Mouse (Mus musculus) large intestine, adult 2 months (tissue): ENCODE results near the gene Prickle1. TPM values are rescaled to one million over a fixed set of nuclear protein-coding genes. Genes with fewer than 3 reads are reported as not detected.

Source experiments
- DNase-seq: peaks from one replicate; pipeline ENCODE4 v3.0.0-alpha.2; 2012; ENCODE audit warnings: low read depth, low spot score
- WGBS: fragments of 180-500 bp; shearing (Covaris S2); methylation state at CpG from one replicate; pipeline ENCODE4 v1.1.7; 2018; 5-methylcytosine and 5-hydroxymethylcytosine counted together
- polyA plus RNA-seq: library from polyadenylated mRNA; depleted of rRNA; stranded (reverse); fragments of >200 nt; gene quantifications from 2 replicates; pipeline ENCODE4 v1.2.3, GENCODE M21; 2012

Gene Prickle1
- polyA plus RNA-seq, 1 experiment = 1.9 TPM

DNA sequence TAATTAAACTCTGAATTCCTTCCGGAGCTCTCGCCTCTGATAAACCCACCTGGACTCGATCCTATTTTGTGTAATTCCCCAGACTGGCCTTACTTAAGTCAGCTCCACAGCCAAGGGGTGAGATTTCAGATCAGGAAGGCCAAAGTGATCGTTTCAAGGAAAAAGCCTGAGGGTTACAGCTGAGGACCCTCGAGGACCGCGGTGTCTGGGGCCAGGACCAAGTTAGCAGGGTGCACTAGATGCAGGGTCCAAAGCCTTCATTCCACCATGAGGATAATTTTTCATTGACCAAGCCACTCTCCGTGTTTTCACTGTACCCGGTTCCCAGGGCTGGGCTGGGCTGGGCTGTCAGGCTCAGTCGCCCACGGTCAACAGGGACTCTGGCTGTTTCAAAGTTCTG, 594 bp upstream of the Prickle1 start:
- DNase-seq = peak; percentile 38
- WGBS = under 1% methylated on average over 11 of the region's 11 CpGs

DNA sequence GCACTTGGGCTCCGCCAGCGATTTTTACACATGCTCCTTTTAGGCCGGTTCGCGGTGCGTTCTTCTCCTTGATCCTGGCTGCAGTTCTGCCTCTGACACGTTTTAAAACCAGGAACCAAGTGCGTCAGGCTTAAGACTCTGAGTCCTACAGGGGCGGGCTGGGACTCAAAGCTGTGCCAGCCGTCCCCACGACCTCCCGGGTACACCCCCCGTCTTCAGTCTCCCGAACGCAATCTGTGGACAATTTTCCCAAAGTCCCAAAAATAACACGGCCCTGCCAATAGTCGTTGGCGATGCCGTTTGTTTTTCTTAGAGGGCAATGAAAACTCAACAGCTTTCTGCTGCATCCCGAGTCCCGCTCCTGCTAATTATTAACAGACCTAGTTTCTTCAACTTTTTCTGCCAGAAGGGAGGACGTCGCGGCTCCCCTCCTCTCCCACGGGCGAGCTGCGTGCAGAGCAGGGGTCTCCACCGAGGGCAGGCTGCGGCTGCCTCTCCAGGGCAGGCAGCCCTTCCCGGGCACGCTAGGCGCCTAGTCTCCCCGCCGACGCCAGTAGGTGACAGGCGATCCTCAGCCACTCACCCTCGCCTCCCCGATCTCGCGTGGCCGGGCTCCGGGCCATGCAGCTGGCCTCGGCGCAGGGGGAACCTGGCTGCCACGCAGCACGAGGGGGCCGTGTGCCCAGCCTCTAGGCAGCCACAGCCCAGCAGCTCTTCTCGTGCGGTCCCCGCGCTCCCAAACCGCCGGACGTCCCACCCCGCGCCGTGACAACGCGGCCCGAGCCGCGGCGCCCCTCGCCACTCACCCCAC, 598 bp downstream of the Prickle1 start:
- no peak for DNase-seq
- under 1% methylated on average over 64 of the region's 64 CpGs for WGBS

DNA sequence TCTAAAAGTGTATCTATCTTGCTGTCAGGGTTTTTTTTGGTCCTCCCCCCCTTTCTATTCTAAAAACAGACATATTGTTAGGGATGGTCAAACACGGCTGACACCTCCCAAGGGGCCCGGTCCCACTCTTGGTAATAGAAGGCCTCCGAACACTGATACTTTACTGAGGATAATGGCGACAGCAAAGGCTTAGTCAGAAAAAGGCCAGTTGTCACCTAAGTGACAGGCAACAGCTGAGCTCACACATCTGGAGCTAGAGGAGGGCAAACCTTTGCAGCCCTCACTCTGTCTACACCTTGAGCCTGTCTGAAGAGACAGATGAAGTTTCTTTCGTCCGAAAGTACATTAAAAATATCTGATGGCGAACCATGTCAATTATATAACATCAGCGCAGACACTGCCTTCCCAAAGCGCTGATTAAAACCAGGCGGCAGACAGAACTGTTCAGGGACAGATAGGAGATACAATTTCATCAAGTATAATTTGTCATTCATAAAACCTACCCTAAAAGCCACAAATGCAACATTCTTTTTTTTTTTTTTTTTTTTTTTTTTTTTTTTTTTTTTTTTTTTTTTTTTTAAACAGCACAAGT, 1.3 kb downstream of the Prickle1 start:
- no peak for DNase-seq
- 43% methylated on average over 10 of the region's 10 CpGs for WGBS

DNA sequence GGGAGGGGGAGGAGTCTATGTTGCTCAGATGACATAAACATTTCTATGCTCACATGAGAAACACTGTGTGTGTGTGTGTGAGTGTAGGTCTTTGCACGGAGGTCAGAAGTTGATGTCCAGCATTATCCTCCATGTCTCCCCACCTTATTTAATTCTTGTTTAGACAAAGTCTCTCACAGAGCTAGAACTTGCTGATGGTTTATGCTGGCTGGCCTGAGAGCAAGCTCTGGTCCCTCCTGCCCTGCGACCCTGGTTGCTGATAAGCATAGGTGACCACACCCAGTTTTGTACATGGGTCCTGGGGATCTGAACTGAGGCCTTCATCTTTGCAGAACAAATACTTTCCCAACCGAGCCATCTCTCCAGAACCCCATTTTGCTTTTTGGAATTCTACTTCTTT, 3.1 kb downstream of the Prickle1 start:
- 48% methylated on average over 3 of the region's 3 CpGs for WGBS

DNA sequence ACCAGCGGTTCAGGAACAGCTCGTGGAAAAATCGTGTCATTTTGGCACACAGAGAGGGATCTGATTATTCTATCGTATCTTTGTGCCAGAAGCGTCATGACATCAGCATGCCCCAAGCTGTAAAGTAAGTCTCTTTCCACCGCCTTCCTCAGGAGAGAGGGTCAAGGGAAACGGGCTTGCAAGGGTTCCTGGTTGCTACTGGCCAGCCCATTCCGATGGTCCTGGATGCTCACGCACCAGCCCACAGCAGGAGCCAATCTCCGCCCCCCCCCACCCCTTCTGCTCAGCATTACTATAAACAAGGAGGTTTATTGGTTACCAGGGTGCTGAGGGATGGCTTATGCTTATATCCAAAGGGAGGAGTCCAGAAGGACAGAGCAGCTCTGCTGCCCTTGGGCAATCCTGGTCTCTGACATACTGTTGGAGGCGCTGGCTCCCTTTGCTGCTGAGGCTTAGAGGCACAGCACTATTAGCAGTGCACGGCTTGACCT, 3.8 kb downstream of the Prickle1 start:
- 4% methylated on average over 12 of the region's 12 CpGs for WGBS

More for the DNA sequence above, 3.1 kb downstream of the Prickle1 start:
- no peak for DNase-seq

DNA sequence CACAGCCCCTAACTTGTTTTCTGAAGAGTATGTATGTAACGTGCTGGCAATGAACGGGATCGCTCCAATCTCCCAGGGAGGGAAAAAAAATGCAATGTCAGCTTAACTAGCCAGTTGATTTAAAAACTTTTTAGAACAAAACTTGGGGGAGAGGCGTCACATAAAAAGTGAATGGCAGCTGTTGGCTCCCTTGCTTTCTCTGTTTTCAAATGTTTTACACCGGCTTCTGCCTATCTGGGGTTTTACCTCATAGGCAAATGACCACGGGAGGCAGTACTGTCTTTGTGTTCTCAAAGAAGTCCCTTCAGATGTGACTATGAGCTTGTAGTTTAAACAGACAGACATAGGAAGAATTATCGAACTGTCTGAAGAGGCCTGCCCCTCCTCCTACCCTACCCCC, 4.3 kb downstream of the Prickle1 start:
- DNase-seq = no peak
- WGBS = 30% methylated on average over 7 of the region's 7 CpGs

More for the DNA sequence above, 3.8 kb downstream of the Prickle1 start:
- no peak for DNase-seq

DNA sequence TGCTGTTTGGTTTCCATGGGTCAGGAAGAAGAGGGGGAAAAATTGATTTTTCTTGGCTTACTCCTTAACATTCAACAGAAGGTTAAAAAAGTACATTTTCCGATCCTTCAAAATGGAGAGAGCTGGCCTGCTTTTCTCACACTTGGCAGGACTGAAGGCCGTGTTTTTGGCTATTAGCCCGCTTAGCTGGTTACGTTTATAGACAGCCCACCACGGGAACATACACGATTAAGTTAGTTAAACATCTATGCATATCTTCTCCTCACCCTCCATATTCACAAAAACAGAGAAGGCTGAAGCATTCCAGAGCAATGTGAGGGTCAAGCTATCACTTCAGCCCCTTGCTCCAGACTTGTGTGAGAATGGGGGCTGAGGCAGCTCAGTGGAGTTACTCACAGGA, 7.3 kb downstream of the Prickle1 start:
- no peak for DNase-seq
- WGBS = 78% methylated on average over 6 of the region's 6 CpGs

DNA sequence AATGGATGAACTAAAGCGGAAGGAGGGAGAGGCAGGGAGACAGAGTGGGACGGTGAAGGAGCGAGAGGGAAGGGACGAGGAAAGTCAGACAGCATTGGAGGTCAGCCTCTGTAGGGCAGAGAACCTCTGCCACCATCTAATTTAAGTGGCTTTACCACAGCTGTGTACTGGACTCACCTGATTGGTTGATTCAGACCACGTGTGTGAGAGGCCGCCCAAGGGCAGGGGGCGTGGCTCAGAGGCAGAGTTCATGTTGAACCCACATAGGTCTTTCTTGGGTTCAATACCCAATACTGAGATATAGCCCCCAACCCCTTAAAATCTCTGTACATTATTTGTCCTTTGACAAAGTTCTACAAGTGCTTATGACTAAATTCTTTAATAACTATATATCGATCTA, 8.0 kb downstream of the Prickle1 start:
- 87% methylated on average over 8 of the region's 8 CpGs for WGBS

DNA sequence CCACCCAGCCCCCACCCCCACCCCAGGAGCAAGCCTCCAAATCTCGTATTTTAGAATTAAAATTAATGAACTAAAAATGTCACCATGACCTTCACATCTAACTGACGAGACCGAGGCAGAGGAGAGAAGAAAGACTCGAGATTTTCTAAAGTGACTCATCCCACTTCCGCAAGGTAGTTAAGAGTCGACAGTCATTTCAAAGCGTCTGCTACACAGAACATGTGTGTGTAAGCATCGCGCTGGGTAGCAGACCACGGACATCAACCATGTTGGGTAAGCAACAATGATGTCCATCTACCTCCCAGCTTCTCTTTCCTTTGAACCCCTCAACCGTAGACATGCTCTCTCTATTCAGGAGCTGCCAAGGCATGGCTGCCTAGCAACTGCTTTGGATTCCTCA, 12.6 kb downstream of the Prickle1 start:
- no peak for DNase-seq
- WGBS = 86% methylated on average over 11 of the region's 11 CpGs

More for the DNA sequence above, 8.0 kb downstream of the Prickle1 start:
- no peak for DNase-seq

DNA sequence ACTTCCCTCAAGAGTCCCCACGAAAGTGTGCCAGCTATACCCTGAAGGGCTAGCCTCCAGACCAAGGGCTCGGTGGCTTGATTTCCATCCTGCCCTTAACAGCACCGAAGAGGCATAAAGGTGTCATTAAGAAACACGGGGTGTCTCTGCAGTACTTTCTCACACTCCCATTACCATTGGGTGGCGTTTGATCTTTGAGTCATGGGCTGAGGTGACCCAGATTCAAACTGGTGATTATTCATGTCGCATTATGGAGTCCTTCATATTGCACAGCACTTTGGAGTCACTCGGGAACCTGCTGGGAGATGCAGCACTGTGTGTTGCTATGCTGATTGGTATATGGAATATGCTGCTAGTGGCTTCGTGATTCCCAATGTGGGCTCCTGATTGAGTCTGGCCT, 14.0 kb downstream of the Prickle1 start:
- 83% methylated on average over 8 of the region's 8 CpGs for WGBS
- no peak for DNase-seq

DNA sequence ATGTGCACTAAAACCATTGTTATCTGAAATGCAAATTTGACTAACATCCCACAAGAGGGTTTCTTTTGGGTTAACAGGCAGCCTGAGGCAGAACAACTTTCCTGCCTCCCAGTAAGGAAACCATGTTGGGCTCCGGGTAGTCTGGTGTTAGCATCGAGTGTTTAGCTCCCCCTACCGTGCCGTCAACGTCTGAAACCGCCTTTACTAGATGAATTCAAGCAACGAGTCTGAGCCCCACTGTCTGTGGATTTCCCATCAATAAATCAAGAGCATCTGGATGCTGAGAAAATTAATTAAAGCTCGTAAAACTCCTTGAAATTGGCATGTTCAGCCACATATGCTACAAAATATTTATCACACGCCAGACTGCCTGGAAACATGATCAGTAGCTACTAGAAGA, 15.8 kb downstream of the Prickle1 start:
- WGBS = 62% methylated on average over 9 of the region's 9 CpGs
- no peak for DNase-seq

DNA sequence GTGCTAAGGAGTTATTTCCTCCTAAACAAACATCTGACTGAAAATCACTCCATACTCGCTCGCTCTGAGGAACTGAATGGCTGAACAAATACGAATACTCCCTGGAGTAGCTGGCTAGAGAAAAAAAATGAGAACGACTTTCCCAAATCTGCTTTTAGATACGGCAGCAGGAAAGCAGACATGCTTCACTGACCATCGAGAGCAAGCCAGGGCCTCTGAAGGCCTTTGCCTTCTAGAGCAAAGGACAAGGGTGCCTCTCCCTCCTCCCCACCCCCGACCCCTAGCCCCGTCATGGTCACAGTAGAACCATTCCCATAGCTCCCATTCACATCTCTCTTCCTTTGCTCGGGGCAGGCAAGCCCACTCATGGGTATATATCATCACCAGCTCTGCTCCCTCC, 16.6 kb downstream of the Prickle1 start:
- 92% methylated on average over 9 of the region's 9 CpGs for WGBS
- no peak for DNase-seq

DNA sequence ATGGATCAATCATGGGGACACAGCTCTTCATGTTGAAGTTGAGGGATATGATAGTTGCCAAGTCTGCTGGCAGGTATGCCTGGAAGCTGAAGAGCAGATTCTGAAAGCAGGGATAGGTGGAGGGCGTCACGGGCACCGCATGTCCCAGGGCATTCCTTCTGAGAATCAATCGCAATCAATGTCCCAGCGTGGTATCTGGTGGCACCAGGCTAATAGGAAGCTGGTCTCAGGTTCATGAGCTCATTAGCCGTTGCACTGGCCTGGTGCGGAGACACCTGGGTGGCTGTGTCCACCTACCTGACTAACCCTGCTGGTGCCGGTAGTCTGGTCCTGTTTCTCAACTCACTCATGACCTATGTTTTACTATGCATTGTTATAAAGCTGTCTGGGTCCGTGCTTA, 19.3 kb downstream of the Prickle1 start:
- no peak for DNase-seq
- WGBS = 75% methylated on average over 9 of the region's 9 CpGs

DNA sequence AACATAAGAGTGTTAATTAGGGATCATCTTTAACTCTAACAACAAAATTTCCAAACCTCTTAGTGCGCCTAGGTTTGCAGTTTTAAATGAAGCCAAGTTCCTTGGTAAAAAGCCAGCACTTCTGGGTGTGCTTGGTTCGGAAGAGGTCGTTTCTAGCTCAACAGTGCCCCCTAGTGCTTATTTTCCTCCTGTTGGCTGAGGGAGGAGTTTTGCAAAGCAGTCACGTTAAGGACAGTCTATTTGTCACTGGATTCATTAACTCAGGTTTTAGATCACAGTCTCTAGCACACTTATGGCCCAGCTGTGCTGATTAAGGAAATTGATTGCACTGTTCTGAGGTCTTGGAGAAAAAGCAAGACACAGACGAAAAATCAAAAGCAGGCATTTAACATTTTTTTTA, 19.8 kb downstream of the Prickle1 start:
- 4% methylated on average over 5 of the region's 5 CpGs for WGBS
- DNase-seq = peak; percentile 75

DNA sequence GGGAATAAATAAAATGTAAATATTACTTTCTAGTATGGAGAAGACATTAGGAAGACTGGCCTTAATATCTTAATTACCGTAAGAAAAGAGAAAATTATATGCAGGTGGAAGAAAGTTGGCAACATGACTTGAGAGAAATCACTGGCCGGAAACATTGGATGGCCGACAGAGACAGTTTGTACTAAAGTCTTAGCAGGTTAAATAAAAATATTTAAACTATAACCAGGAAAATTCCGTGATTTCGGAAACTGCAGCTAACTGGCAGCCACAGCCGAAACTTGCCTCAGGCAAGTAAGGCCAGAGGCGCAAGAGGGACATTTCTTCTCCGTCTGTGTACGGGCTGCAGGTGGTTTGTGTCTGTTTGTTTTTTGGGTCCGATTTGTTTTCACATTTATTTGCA, 22.8 kb downstream of the Prickle1 start:
- 86% methylated on average over 10 of the region's 10 CpGs for WGBS

DNA sequence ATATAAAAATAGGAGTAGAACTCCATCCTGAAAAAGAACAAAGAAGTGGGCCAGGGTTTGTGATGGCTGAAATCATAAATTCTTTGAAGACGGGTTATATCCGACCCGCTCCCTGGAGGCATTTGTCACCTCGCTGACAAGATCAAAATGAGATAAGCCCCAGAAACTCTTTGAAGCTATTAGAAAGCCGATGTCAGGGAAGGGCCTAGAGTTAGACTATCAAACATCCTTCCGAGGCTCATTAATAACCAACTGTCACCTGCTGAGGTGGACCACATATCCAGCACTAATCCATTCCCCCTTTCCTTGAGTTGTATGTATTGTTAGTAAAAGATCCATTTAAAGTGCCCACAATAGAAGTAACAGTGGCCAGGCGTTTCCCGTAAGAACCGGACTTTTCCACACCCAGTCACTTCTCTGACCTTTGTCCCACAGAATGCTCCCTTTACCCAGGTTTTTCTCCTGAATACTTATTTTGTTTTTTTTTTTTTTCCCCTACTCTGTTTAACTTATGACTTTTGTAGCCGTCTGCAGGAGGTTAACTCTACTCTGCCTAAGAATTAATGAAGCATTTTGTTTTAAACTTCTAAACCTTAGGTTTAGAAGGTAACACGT, 24.7 kb downstream of the Prickle1 start:
- WGBS = 39% methylated on average over 11 of the region's 11 CpGs
- no peak for DNase-seq

More for the DNA sequence above, 22.8 kb downstream of the Prickle1 start:
- DNase-seq = no peak

DNA sequence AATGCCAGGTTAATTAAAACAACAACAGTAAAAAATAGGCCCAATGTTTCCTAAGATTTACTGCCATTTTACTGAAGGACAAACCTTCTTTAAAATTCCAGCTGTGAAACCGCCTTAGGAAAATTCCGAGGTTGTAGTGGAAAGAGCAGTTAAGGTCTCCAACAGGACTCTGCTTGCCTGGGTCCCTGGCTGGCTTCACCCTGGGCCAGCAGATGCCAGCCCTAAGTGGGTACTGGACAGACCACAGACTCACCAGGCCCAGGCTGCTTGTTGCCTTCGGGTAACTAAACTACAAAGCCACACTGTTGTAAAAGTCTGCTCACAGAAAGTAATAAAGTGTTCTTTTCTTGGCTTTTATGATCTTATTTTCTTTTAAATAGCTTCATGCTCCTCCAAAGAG, 26.8 kb downstream of the Prickle1 start:
- DNase-seq = no peak
- WGBS = 52% methylated on average over 3 of the region's 3 CpGs

DNA sequence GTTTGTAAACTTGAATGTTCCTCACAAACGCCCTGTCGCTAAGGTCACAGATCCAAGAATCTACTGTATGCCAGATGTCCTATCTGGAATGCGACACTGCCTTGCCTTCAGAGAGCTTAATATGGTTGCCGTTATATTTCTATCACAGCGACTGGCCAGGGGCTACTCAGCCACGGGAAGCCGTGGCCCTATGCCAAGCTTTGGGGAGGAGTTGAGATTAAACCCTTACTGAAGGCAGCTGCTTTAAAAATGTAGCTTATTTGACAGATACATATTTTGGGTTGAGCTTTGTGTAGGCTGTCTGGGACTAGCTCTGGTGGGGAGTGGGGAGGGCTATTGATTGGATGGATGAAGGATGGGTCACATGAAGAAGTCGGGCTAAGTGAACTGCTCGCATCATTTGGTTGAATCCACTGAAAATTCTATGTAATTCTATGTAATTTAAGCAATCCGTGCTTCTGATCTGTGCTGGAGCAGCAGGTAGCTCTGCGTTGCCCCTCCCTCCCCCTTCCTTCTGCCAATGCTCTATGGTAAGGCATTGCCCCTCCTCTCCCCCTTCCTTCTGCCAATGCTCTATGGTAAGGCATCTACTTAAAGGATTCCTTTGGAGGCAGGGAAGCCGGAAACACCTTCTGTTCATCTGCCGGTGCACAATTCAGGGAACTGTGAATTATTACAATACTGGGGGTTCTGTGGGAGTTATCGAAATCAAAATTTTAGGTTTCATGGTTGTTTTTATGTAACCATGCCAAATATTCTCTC, 28.0 kb downstream of the Prickle1 start:
- WGBS = 73% methylated on average over 14 of the region's 14 CpGs
- no peak for DNase-seq

DNA sequence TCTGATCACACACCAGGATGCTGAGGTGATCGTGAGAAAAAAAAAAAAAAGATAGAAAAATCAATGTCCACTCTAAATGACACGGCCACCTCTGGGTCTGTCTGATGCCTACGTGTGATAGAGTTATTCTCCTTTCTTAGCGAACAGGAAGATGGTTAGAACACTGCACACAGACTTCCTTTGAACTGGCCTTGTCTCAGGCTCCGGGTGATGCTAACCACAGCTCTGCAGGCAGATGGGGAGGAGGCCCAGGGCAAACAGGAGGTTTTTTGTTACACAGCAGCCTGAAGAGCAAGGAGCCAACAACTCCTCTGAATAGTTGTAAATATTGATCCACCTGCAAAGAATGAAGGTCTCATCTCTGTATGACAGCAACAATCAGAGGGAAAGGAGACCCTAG, 32.2 kb downstream of the Prickle1 start:
- 59% methylated on average over 5 of the region's 5 CpGs for WGBS

DNA sequence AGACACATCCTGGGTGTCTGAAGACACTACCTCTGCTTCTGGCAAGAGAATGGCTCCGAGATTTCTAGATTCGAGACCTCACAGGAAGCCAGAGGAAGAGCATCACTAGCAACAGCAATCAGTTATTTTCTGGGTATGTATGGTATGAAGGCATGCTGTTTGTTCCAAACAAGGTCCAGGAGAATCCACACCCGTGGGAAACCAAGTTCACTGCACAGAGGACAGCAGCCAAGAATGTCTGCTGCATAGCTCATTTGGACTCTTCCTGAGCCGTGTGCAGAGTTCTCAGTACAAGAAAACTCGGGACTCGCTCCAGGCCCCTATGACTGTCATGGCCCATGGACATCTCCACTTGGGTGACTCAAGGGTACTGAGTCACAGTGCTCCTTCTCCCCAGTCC, 34.2 kb downstream of the Prickle1 start:
- no peak for DNase-seq
- WGBS = 61% methylated on average over 6 of the region's 6 CpGs

More for the DNA sequence above, 32.2 kb downstream of the Prickle1 start:
- no peak for DNase-seq
